ENCODE assay signal across 9 mouse cellular contexts in genomic region chr17:28769121-28769874, GRCm38 (mm10). TPM values are rescaled to one million over a fixed set of nuclear protein-coding genes. Genes with fewer than 3 reads are reported as not detected.
DNase-seq lines count a peak whose midpoint lies in the region; ATAC-seq lines count a peak whose summit lies in the region.
"Had no signal": no experiment of that assay in that cellular context is flagged by ENCODE, and none has a peak within 500 bp of the region (broad histone marks: within the 10 kb centered on the region; RNA-seq: fewer than 3 reads in every experiment).

Gene Mapk13 (plus strand): TSS chr17:28769297.

- H3K4me1 ChIP-seq in embryonic facial prominence, embryonic 14.5 days (ENCODE audit: control insufficient read depth, insufficient read depth, low read length) = peaks cover 7% of the 10 kb centered on the region; the same call in 1 of the 2 replicates
- H3K4me1 ChIP-seq in hindbrain, embryonic 16.5 days (ENCODE audit: control insufficient read depth, insufficient read depth, low read depth, low read length) = peaks cover 13% of the 10 kb centered on the region
- H3K4me1 ChIP-seq in liver, embryonic 16.5 days (ENCODE audit: control insufficient read depth, low read depth, low read length) = peaks cover 6% of the 10 kb centered on the region; the same call in 1 of the 2 replicates
- peaks cover 18% of the 10 kb centered on the region for H3K4me1 ChIP-seq in neural tube, embryonic 13.5 days (replicated peaks)

- H3K9me3 ChIP-seq in embryonic facial prominence, embryonic 14.5 days (ENCODE audit: control insufficient read depth, low read length) = no peaks in the 10 kb centered on the region
- H3K9me3 ChIP-seq in hindbrain, embryonic 16.5 days (ENCODE audit: control insufficient read depth, low read length) = no peaks in the 10 kb centered on the region
- no peaks in the 10 kb centered on the region for H3K9me3 ChIP-seq in liver, embryonic 16.5 days (replicated peaks; ENCODE audit: control insufficient read depth, low read length)
- no peaks in the 10 kb centered on the region for H3K9me3 ChIP-seq in neural tube, embryonic 13.5 days

- peak within 1 kb of the TSS; percentile 70 for H3K9ac ChIP-seq in embryonic facial prominence, embryonic 14.5 days (ENCODE audit: low read depth, low read length)
- H3K9ac ChIP-seq in hindbrain, embryonic 16.5 days (ENCODE audit: low read depth, low read length) = peak within 1 kb of the TSS; percentile 47
- H3K9ac ChIP-seq in liver, embryonic 16.5 days (ENCODE audit: low read depth, low read length) = peak within 1 kb of the TSS; percentile 40
- H3K9ac ChIP-seq in neural tube, embryonic 13.5 days = peak within 1 kb of the TSS; percentile 47

- H3K36me3 ChIP-seq in embryonic facial prominence, embryonic 14.5 days (ENCODE audit: control insufficient read depth, insufficient read depth, low read length) = no peaks in the 10 kb centered on the region
- no peaks in the 10 kb centered on the region for H3K36me3 ChIP-seq in hindbrain, embryonic 16.5 days (ENCODE audit: control insufficient read depth, insufficient read depth, low read length)
- H3K36me3 ChIP-seq in liver, embryonic 16.5 days (ENCODE audit: control insufficient read depth, insufficient read depth) = no peaks in the 10 kb centered on the region
- H3K36me3 ChIP-seq in neural tube, embryonic 13.5 days = no peaks in the 10 kb centered on the region

- peak within 1 kb of the TSS; percentile 33; the same call in 1 of the 2 replicates for H3K27ac ChIP-seq in embryonic facial prominence, embryonic 14.5 days (replicated peaks; ENCODE audit: low read depth, low read length)
- H3K27ac ChIP-seq in hindbrain, embryonic 16.5 days (ENCODE audit: low read depth, low read length) = no peak within 1 kb of the TSS
- H3K27ac ChIP-seq in liver, embryonic 16.5 days (ENCODE audit: low read length) = 0 out of 2 replicates have a peak within 1 kb of the TSS, but pooled peaks have one; percentile 5
- H3K27ac ChIP-seq in neural tube, embryonic 13.5 days (replicated peaks) = no peak within 1 kb of the TSS

- H3K4me3 ChIP-seq in embryonic facial prominence, embryonic 14.5 days (ENCODE audit: low read depth, low read length) = peak within 1 kb of the TSS; percentile 56
- peak within 1 kb of the TSS; percentile 40 for H3K4me3 ChIP-seq in hindbrain, embryonic 16.5 days (ENCODE audit: low read length)
- peak within 1 kb of the TSS; percentile 55 for H3K4me3 ChIP-seq in liver, embryonic 16.5 days (ENCODE audit: low read depth, low read length)
- peak within 1 kb of the TSS; percentile 30 for H3K4me3 ChIP-seq in neural tube, embryonic 13.5 days
- H3K4me3 ChIP-seq: myocyte had no signal

- ATAC-seq in embryonic facial prominence, embryonic 14.5 days (ENCODE audit: low read depth) = peak; percentile 44
- ATAC-seq in hindbrain, embryonic 16.5 days = no peak
- ATAC-seq in liver, embryonic 16.5 days (ENCODE audit: low read depth) = peak; percentile 45
- no peak for ATAC-seq in neural tube, embryonic 13.5 days (ENCODE audit: low read depth)

- peaks cover 14% of the 10 kb centered on the region for H3K27me3 ChIP-seq in embryonic facial prominence, embryonic 14.5 days (replicated peaks; ENCODE audit: control insufficient read depth, insufficient read depth, low read length)
- peaks cover 21% of the 10 kb centered on the region for H3K27me3 ChIP-seq in hindbrain, embryonic 16.5 days (replicated peaks; ENCODE audit: control insufficient read depth, insufficient read depth, low read length)
- peaks cover 36% of the 10 kb centered on the region for H3K27me3 ChIP-seq in liver, embryonic 16.5 days (ENCODE audit: control insufficient read depth, insufficient read depth, low read depth, low read length)
- H3K27me3 ChIP-seq in neural tube, embryonic 13.5 days = peaks cover 46% of the 10 kb centered on the region

- DNase-seq in kidney, adult 18-20 months = peak; percentile 51
- DNase-seq in kidney, adult 9 months = no peak
- peak; percentile 71 for DNase-seq in embryonic facial prominence, embryonic 14.5 days (ENCODE audit: low spot score)
- DNase-seq in frontal cortex, postnatal 25 days (ENCODE audit: low spot score in 2 of 2) = no peak
- DNase-seq in cerebellum, postnatal 4 days (ENCODE audit: low spot score in 2 of 2) = no peak

- WGBS in embryonic facial prominence, embryonic 14.5 days = 2% methylated on average over 30 of the region's 58 CpGs
- WGBS in hindbrain, embryonic 16.5 days = 2% methylated on average over 53 of the region's 58 CpGs
- WGBS in liver, embryonic 16.5 days (ENCODE audit: insufficient replicate concordance) = 3% methylated on average over 45 of the region's 58 CpGs
- 2% methylated on average over 56 of the region's 58 CpGs for WGBS in neural tube, embryonic 13.5 days

- H3K4me2 ChIP-seq in embryonic facial prominence, embryonic 14.5 days (ENCODE audit: low read depth, low read length) = peak within 1 kb of the TSS; percentile 89
- H3K4me2 ChIP-seq in hindbrain, embryonic 16.5 days (ENCODE audit: low read length) = peak within 1 kb of the TSS; percentile 74
- H3K4me2 ChIP-seq in liver, embryonic 16.5 days (ENCODE audit: low read depth, low read length) = peak within 1 kb of the TSS; percentile 68
- peak within 1 kb of the TSS; percentile 61 for H3K4me2 ChIP-seq in neural tube, embryonic 13.5 days

RNA-seq across cellular contexts. Expression of gene Mapk13, which starts in this region (rescaled TPM):
- polyA plus RNA-seq in embryonic facial prominence, embryonic 14.5 days (2014; fragmentation: Nextera tagmentation; extraction: Ambion mirVana) = 31.8 and 33.5 TPM in 2 replicates
- 1.2 and 2.0 TPM in 2 replicates for polyA plus RNA-seq in hindbrain, embryonic 16.5 days (2015; fragmentation: Nextera tagmentation; extraction: Ambion mirVana)
- polyA plus RNA-seq in liver, embryonic 16.5 days (2015; fragmentation: Nextera tagmentation; extraction: Ambion mirVana) = 7.9 and 10.5 TPM in 2 replicates
- polyA plus RNA-seq in neural tube, embryonic 13.5 days (2015; fragmentation: Nextera tagmentation; extraction: Ambion mirVana) = 0.52 and 1.8 TPM in 2 replicates

Comparison
In these comparisons a context has a peak if more than half of its experiments do, and no peak if none do; other contexts are left out.
1. DNase-seq: peak in kidney, adult 18-20 months (single experiment) and embryonic facial prominence, embryonic 14.5 days (single experiment); none in kidney, adult 9 months (single experiment), frontal cortex, postnatal 25 days (0 of 2) and cerebellum, postnatal 4 days (0 of 2).
2. ATAC-seq: peak in embryonic facial prominence, embryonic 14.5 days (single experiment) and liver, embryonic 16.5 days (single experiment); none in hindbrain, embryonic 16.5 days (single experiment) and neural tube, embryonic 13.5 days (single experiment).
3. H3K27ac ChIP-seq: peak in embryonic facial prominence, embryonic 14.5 days (single experiment) and liver, embryonic 16.5 days (single experiment); none in hindbrain, embryonic 16.5 days (single experiment) and neural tube, embryonic 13.5 days (single experiment).
4. Peak in every context shown above with its lines, with median percentiles within 50 percentile points of each other: H3K4me2 ChIP-seq, H3K4me3 ChIP-seq and H3K9ac ChIP-seq.